Mouse (Mus musculus) testis, postnatal 10 days (tissue): Measurements from ENCODE around the gene Fgfr2.

Source experiments
- DNase-seq: peaks from one replicate; pipeline ENCODE4 v3.0.0; 2021; ENCODE audit warnings: low spot score

Gene Fgfr2

GRCm38 (mm10) chr7:133085408-133085807 lies 37.7 kb downstream of the Fgfr2 start:
- DNase-seq, result no peak

- no peak for DNase-seq
These were observed 39.1 kb downstream of the Fgfr2 start for GRCm38 (mm10) chr7:133083936-133084614.

GRCm38 (mm10) chr7:133078929-133079328 lies 44.2 kb downstream of the Fgfr2 start:
- DNase-seq, result no peak

- DNase-seq, result no peak
These were observed 48.6 kb downstream of the Fgfr2 start for GRCm38 (mm10) chr7:133074462-133075133.

GRCm38 (mm10) chr7:133073147-133073651 lies 50.0 kb downstream of the Fgfr2 start:
- DNase-seq, result no peak

GRCm38 (mm10) chr7:133072535-133072934 lies 50.6 kb downstream of the Fgfr2 start:
- DNase-seq, result no peak

GRCm38 (mm10) chr7:133067321-133067841 lies 55.8 kb downstream of the Fgfr2 start:
- no peak for DNase-seq

- no peak for DNase-seq
These were observed 56.4 kb downstream of the Fgfr2 start for GRCm38 (mm10) chr7:133066776-133067175.

- DNase-seq, result no peak
These were observed 61.1 kb downstream of the Fgfr2 start for GRCm38 (mm10) chr7:133062055-133062454.

GRCm38 (mm10) chr7:133060170-133060569 lies 63.0 kb downstream of the Fgfr2 start:
- no peak for DNase-seq

- DNase-seq, result no peak
These were observed 63.5 kb downstream of the Fgfr2 start for GRCm38 (mm10) chr7:133059517-133060104.

GRCm38 (mm10) chr7:133059150-133059509 lies 64.0 kb downstream of the Fgfr2 start:
- DNase-seq, result no peak

- no peak for DNase-seq
These were observed 64.5 kb downstream of the Fgfr2 start for GRCm38 (mm10) chr7:133058496-133059149.

GRCm38 (mm10) chr7:133056924-133057323 lies 66.2 kb downstream of the Fgfr2 start:
- DNase-seq, result no peak

- no peak for DNase-seq
These were observed 68.7 kb downstream of the Fgfr2 start for GRCm38 (mm10) chr7:133054486-133054885.

- DNase-seq, result no peak
These were observed 69.4 kb downstream of the Fgfr2 start for GRCm38 (mm10) chr7:133053757-133054156.

- DNase-seq, result no peak
These were observed 70.3 kb downstream of the Fgfr2 start for GRCm38 (mm10) chr7:133052819-133053218.

GRCm38 (mm10) chr7:133050681-133051080 lies 72.5 kb downstream of the Fgfr2 start:
- DNase-seq, result no peak

GRCm38 (mm10) chr7:133048085-133048630 lies 75.0 kb downstream of the Fgfr2 start:
- no peak for DNase-seq

- DNase-seq, result no peak
These were observed 75.9 kb downstream of the Fgfr2 start for GRCm38 (mm10) chr7:133047287-133047686.

GRCm38 (mm10) chr7:133044721-133045120 lies 78.4 kb downstream of the Fgfr2 start:
- DNase-seq, result no peak

GRCm38 (mm10) chr7:133041784-133042183 lies 81.4 kb downstream of the Fgfr2 start:
- no peak for DNase-seq
